Mouse (Mus musculus) CD4-positive, CD25-positive, alpha-beta regulatory T cell, adult 4 months (primary cell): ENCODE data around the gene As3mt. TPM values are rescaled to one million over a fixed set of nuclear protein-coding genes. Genes with fewer than 3 reads are reported as not detected.

Experiments
- ATAC-seq: one replicate; pipeline ENCODE4 v1.8.0; 2017
- polyA plus RNA-seq, 2 experiments: library from polyadenylated mRNA; unstranded; fragments of 100-300 nt; shearing (Covaris generic); gene quantifications; one replicate each; pipeline ENCODE4 v1.2.1; 2017

Gene As3mt
- polyA plus RNA-seq, 2 experiments from 2014 or later = 15.1 to 15.2 TPM

DNA sequence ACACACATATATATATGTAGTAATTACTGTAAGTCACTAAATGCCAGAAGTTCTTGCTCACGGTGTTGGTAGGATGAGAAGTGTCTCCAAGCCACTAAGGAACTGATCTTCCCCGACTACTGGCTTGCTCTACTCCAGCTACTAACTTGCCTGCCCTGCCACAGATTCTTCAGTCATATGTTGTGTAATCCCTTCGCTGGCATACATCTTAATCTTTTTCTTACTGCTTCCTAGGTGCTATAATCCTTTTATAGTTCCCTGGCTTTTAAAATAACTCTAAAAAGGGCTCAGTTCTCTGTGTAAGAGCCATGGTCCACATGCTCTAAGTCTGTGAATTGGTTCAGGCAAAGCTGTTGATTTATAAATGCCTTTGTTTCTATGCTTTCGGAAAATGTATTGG is 78.4 kb downstream of the As3mt start:
- ATAC-seq = no peak

DNA sequence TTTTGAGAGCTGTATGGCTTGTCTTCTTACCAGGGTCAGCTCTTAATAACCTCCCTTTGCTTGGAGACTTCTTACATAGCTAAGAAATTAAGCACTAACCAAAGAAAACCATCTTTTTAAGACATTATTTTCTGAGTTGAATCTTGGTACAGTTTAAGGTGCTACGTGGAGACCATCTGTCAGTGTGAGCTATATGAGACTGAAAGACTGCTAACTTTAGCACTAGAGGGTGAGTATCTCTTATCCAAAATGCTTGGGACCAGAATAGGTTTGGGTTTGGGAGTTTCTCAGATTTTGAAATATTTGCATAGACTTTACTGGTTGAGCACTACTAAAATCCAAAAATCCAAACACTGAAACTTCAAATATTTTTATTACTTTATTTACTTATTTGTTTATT is 82.5 kb downstream of the As3mt start:
- no peak for ATAC-seq

Other genes with a start within 250 kb of the As3mt start
- 10 to 100 TPM; 16.3 to 21.5 TPM for gene Trim8, start 205.8 kb upstream of the As3mt start, polyA plus RNA-seq
- 10 to 100 TPM; 29.0 to 34.9 TPM for gene Arl3, start 134.3 kb upstream of the As3mt start, polyA plus RNA-seq
- gene Sfxn2, start 134.1 kb upstream of the As3mt start, polyA plus RNA-seq = 10 to 100 TPM in 1 of 2 experiments, 1 to 10 TPM in 1; 6.2 to 13.4 TPM
- 10 to 100 TPM; 19.2 to 20.8 TPM for gene Wbp1l, start 108.4 kb upstream of the As3mt start, polyA plus RNA-seq
- not detected for gene Cyp17a1, start 34.3 kb upstream of the As3mt start, polyA plus RNA-seq
- gene Borcs7, start 17.6 kb upstream of the As3mt start, polyA plus RNA-seq = 1 to 10 TPM; 6.8 to 7.4 TPM
- gene Cnnm2, start 54.1 kb downstream of the As3mt start, polyA plus RNA-seq = under 1 TPM; 0.42 to 0.61 TPM